Mouse (Mus musculus): Measurements from ENCODE around the gene Ppp1r15a.

GRCm38 (mm10) chr7:45529461-45529860, 3.4 kb upstream of the Ppp1r15a start:
- TF ChIP-seq GATA1 (IDR thresholded peaks at IDR 0.05; ENCODE audit: low read length), result no peak
- no peak for TF ChIP-seq TAL1 (IDR thresholded peaks at IDR 0.05; ENCODE audit: low read length)

Measured in erythroblast, embryonic 14.5 days (primary cell).